8 mouse cellular contexts compared by ENCODE assay signal in the genomic region with DNA sequence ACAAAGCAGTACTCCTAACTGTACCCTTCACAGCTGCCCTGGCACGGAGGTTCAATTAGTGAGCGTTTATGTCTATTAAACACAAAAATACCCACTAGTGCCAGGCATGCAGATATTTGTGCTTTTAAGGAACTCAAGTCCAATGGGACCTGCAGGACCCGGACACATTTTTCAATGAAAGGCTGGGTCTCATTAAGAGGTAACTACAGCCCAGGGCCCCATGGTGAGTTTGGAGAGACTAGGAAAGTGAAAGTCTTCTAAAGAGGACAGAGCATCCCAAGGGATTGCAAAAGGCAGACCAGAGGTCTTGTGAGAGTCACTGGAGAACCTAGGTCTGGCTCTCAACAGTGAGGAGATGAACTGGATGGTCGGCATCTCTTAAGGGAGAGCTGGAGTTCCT. TPM values are rescaled to one million over a fixed set of nuclear protein-coding genes. Genes with fewer than 3 reads are reported as not detected.
DNase-seq lines count a peak whose midpoint lies in the region; ATAC-seq lines count a peak whose summit lies in the region.
"Had no signal": no experiment of that assay in that cellular context is flagged by ENCODE, and none has a peak within 500 bp of the region (broad histone marks: within the 10 kb centered on the region; RNA-seq: fewer than 3 reads in every experiment).

No protein-coding gene starts in this region.

- peaks cover 16% of the 10 kb centered on the region for H3K36me3 ChIP-seq in lung, embryonic 16.5 days (ENCODE audit: control insufficient read depth, insufficient read depth, low read length)
- H3K36me3 ChIP-seq in forebrain, embryonic 14.5 days (ENCODE audit: control insufficient read depth, insufficient read depth, low read length), result peaks cover 31% of the 10 kb centered on the region
- peaks cover 41% of the 10 kb centered on the region for H3K36me3 ChIP-seq in limb, embryonic 12.5 days
- peaks cover 36% of the 10 kb centered on the region for H3K36me3 ChIP-seq in neural tube, embryonic 15.5 days

- H3K4me3 ChIP-seq in lung, embryonic 16.5 days (ENCODE audit: low read length), result peak overlapping the region; percentile 94
- H3K4me3 ChIP-seq in forebrain, embryonic 14.5 days (ENCODE audit: low read depth, low read length), result peak overlapping the region; percentile 90; the same call in 1 of the 2 replicates
- peak overlapping the region; percentile 95 for H3K4me3 ChIP-seq in limb, embryonic 12.5 days (replicated peaks)
- peak overlapping the region; percentile 99 for H3K4me3 ChIP-seq in neural tube, embryonic 15.5 days (replicated peaks)

- no peaks in the 10 kb centered on the region for H3K27me3 ChIP-seq in lung, embryonic 16.5 days (ENCODE audit: control insufficient read depth, insufficient read depth, low read depth, low read length)
- no peaks in the 10 kb centered on the region for H3K27me3 ChIP-seq in forebrain, embryonic 14.5 days (replicated peaks; ENCODE audit: control insufficient read depth, insufficient read depth, low read length)
- H3K27me3 ChIP-seq in limb, embryonic 12.5 days, result no peaks in the 10 kb centered on the region
- H3K27me3 ChIP-seq in neural tube, embryonic 15.5 days (replicated peaks), result no peaks in the 10 kb centered on the region

- H3K4me2 ChIP-seq in lung, embryonic 16.5 days (ENCODE audit: low read depth, low read length), result peak overlapping the region; percentile 96
- H3K4me2 ChIP-seq in forebrain, embryonic 14.5 days (ENCODE audit: low read length), result peak overlapping the region; percentile 97
- H3K4me2 ChIP-seq in limb, embryonic 12.5 days, result peak overlapping the region; percentile 77
- peak overlapping the region; percentile 95 for H3K4me2 ChIP-seq in neural tube, embryonic 15.5 days

- H3K9me3 ChIP-seq in lung, embryonic 16.5 days (ENCODE audit: control insufficient read depth, low read length), result no peaks in the 10 kb centered on the region
- no peaks in the 10 kb centered on the region for H3K9me3 ChIP-seq in forebrain, embryonic 14.5 days (replicated peaks; ENCODE audit: control insufficient read depth, low read length)
- no peaks in the 10 kb centered on the region for H3K9me3 ChIP-seq in limb, embryonic 12.5 days
- H3K9me3 ChIP-seq in neural tube, embryonic 15.5 days (replicated peaks), result no peaks in the 10 kb centered on the region

- ATAC-seq in lung, embryonic 16.5 days (ENCODE audit: low read depth), result no peak
- ATAC-seq in forebrain, embryonic 14.5 days, result no peak
- ATAC-seq in limb, embryonic 12.5 days (ENCODE audit: insufficient number of reproducible peaks, insufficient read depth, low FRiP score, low TSS enrichment, low read depth), result no peak
- no peak for ATAC-seq in neural tube, embryonic 15.5 days (ENCODE audit: low FRiP score)
- ATAC-seq in erythroid progenitor cell, adult 5-6 weeks (replicated peaks; ENCODE audit: low FRiP score, poor library complexity, severe bottlenecking), result no peak

- peaks cover 26% of the 10 kb centered on the region for H3K4me1 ChIP-seq in lung, embryonic 16.5 days (replicated peaks; ENCODE audit: control insufficient read depth, insufficient read depth, low read length)
- peaks cover 14% of the 10 kb centered on the region for H3K4me1 ChIP-seq in forebrain, embryonic 14.5 days (ENCODE audit: control insufficient read depth, insufficient read depth, low read length)
- peaks cover 23% of the 10 kb centered on the region for H3K4me1 ChIP-seq in limb, embryonic 12.5 days (replicated peaks)
- H3K4me1 ChIP-seq in neural tube, embryonic 15.5 days, result peaks cover 32% of the 10 kb centered on the region

- H3K27ac ChIP-seq in lung, embryonic 16.5 days (ENCODE audit: low read length), result no peak overlapping the region
- H3K27ac ChIP-seq in forebrain, embryonic 14.5 days (ENCODE audit: low read depth, low read length), result no peak overlapping the region
- no peak overlapping the region for H3K27ac ChIP-seq in limb, embryonic 12.5 days
- H3K27ac ChIP-seq in neural tube, embryonic 15.5 days (replicated peaks), result no peak overlapping the region

- DNase-seq in lung, postnatal 36 days, result no peak
- DNase-seq in forebrain, embryonic 14.5 days (ENCODE audit: low spot score), result no peak
- no peak for DNase-seq in embryo, embryonic 10.5 days (ENCODE audit: low spot score)

- 0 out of 2 replicates have a peak overlapping the region, but pooled peaks have one; percentile 15 for H3K9ac ChIP-seq in lung, embryonic 16.5 days (ENCODE audit: low read length)
- 0 out of 2 replicates have a peak overlapping the region, but pooled peaks have one; percentile 35 for H3K9ac ChIP-seq in forebrain, embryonic 14.5 days (ENCODE audit: low read length)
- no peak overlapping the region for H3K9ac ChIP-seq in limb, embryonic 12.5 days (replicated peaks)
- peak overlapping the region; percentile 80; the same call in 1 of the 2 replicates for H3K9ac ChIP-seq in neural tube, embryonic 15.5 days (replicated peaks)

- WGBS in lung, embryonic 16.5 days, result 78% methylated on average over 4 of the region's 4 CpGs
- 82% methylated on average over 4 of the region's 4 CpGs for WGBS in forebrain, embryonic 14.5 days
- 80% methylated on average over 4 of the region's 4 CpGs for WGBS in limb, embryonic 12.5 days
- WGBS in neural tube, embryonic 15.5 days, result 90% methylated on average over 4 of the region's 4 CpGs

RNA-seq across cellular contexts. Expression of gene Mtfr1l, which starts 1.8 kb away (rescaled TPM):
- 110 and 111 TPM in 2 replicates for polyA plus RNA-seq in lung, embryonic 16.5 days (2015; fragmentation: Nextera tagmentation; extraction: Ambion mirVana)
- 177 and 185 TPM in 2 replicates for polyA plus RNA-seq in forebrain, embryonic 14.5 days (2014; fragmentation: Nextera tagmentation; extraction: Ambion mirVana)
- 118 TPM in 2 replicates for polyA plus RNA-seq in limb, embryonic 12.5 days (2016; fragmentation: Nextera tagmentation; extraction: Ambion mirVana)
- 166 and 177 TPM in 2 replicates for polyA plus RNA-seq in neural tube, embryonic 15.5 days (2015; fragmentation: Nextera tagmentation; extraction: Ambion mirVana)
- total RNA-seq in erythroid progenitor cell, adult 5-6 weeks (2015; ENCODE audit: low replicate concordance), result 19.5 and 22.6 TPM in 2 replicates
- 17.2 and 17.9 TPM in 2 replicates for total RNA-seq in erythroid progenitor cell, adult 5-6 weeks (2017; ENCODE audit: low replicate concordance)

RNA-seq across cellular contexts. Expression of gene Selenon, which starts 18.5 kb away (rescaled TPM):
- polyA plus RNA-seq in lung, embryonic 16.5 days (2015; fragmentation: Nextera tagmentation; extraction: Ambion mirVana), result 9.7 and 10.4 TPM in 2 replicates
- 10.2 and 12.4 TPM in 2 replicates for polyA plus RNA-seq in forebrain, embryonic 14.5 days (2014; fragmentation: Nextera tagmentation; extraction: Ambion mirVana)
- polyA plus RNA-seq in limb, embryonic 12.5 days (2016; fragmentation: Nextera tagmentation; extraction: Ambion mirVana), result 14.7 and 47.6 TPM in 2 replicates
- polyA plus RNA-seq in neural tube, embryonic 15.5 days (2015; fragmentation: Nextera tagmentation; extraction: Ambion mirVana), result 8.4 and 19.4 TPM in 2 replicates
- total RNA-seq in erythroid progenitor cell, adult 5-6 weeks (2015; ENCODE audit: low replicate concordance), result 7.6 and 9.6 TPM in 2 replicates
- total RNA-seq in erythroid progenitor cell, adult 5-6 weeks (2017; ENCODE audit: low replicate concordance), result 0.77 and 2.2 TPM in 2 replicates

RNA-seq across cellular contexts. Expression of gene Aunip, which starts 22.6 kb away (rescaled TPM):
- polyA plus RNA-seq in lung, embryonic 16.5 days (2015; fragmentation: Nextera tagmentation; extraction: Ambion mirVana), result 14.5 and 15.7 TPM in 2 replicates
- 2.2 and 3.3 TPM in 2 replicates for polyA plus RNA-seq in forebrain, embryonic 14.5 days (2014; fragmentation: Nextera tagmentation; extraction: Ambion mirVana)
- 15.8 and 16.5 TPM in 2 replicates for polyA plus RNA-seq in limb, embryonic 12.5 days (2016; fragmentation: Nextera tagmentation; extraction: Ambion mirVana)
- 1.8 and 5.4 TPM in 2 replicates for polyA plus RNA-seq in neural tube, embryonic 15.5 days (2015; fragmentation: Nextera tagmentation; extraction: Ambion mirVana)
- 3.8 and 15.5 TPM in 2 replicates for total RNA-seq in erythroid progenitor cell, adult 5-6 weeks (2015; ENCODE audit: low replicate concordance)
- total RNA-seq in erythroid progenitor cell, adult 5-6 weeks (2017; ENCODE audit: low replicate concordance), result 16.3 and 20.5 TPM in 2 replicates
- total RNA-seq: neutrophil, adult 5-6 weeks had no signal

RNA-seq across cellular contexts. Expression of gene Paqr7, which starts 36.9 kb away (rescaled TPM):
- 6.9 and 8.7 TPM in 2 replicates for polyA plus RNA-seq in lung, embryonic 16.5 days (2015; fragmentation: Nextera tagmentation; extraction: Ambion mirVana)
- 4.3 and 6.0 TPM in 2 replicates for polyA plus RNA-seq in forebrain, embryonic 14.5 days (2014; fragmentation: Nextera tagmentation; extraction: Ambion mirVana)
- 2.4 and 2.9 TPM in 2 replicates for polyA plus RNA-seq in limb, embryonic 12.5 days (2016; fragmentation: Nextera tagmentation; extraction: Ambion mirVana)
- 30.5 and 35.2 TPM in 2 replicates for polyA plus RNA-seq in neural tube, embryonic 15.5 days (2015; fragmentation: Nextera tagmentation; extraction: Ambion mirVana)
- total RNA-seq in erythroid progenitor cell, adult 5-6 weeks (2015; ENCODE audit: low replicate concordance), result 1.7 and 3.6 TPM in 2 replicates
- total RNA-seq in erythroid progenitor cell, adult 5-6 weeks (2017; ENCODE audit: low replicate concordance), result 1.6 and 1.9 TPM in 2 replicates
